Mouse (Mus musculus) embryonic facial prominence, embryonic 14.5 days (tissue): ENCODE data around the gene Olfr1414. TPM values are rescaled to one million over a fixed set of nuclear protein-coding genes. Genes with fewer than 3 reads are reported as not detected.
A peak's percentile ranks its signal among the peaks of the same experiment; 100 is the strongest.

ENCODE experiments used
- microRNA-seq: library from miRNA; unstranded; fragments of <30 nt; microRNA quantifications from one replicate; pipeline ENCODE4, GENCODE M21; 2016; ENCODE audit warnings: borderline number of aligned reads
- polyA plus RNA-seq: library from polyadenylated mRNA; unstranded; fragments of >200 nt; fragmentation: Nextera tagmentation; extraction: Ambion mirVana; gene quantifications from 2 replicates; pipeline ENCODE4 v1.2.1, GENCODE M21; 2014

Gene Olfr1414
- polyA plus RNA-seq, 1 experiment from 2014 or later: 0.11 TPM

Small RNA genes within 50 kb of the gene (microRNA-seq; reads per million reads assigned to microRNA genes)
- gene Mir6900: 1.8 reads per million, percentile 5 among the genes with 10 or more reads in this experiment

Other genes with a start within 250 kb of the Olfr1414 start
- gene Ndufa10, start 44.8 kb downstream of the Olfr1414 start, polyA plus RNA-seq: 256 and 284 TPM in 2 replicates
- gene Olfr1416, start 33.5 kb downstream of the Olfr1414 start, polyA plus RNA-seq: 0.03 TPM in 1 of 2 replicates, not detected in the other
- not detected in 2 replicates for gene Olfr1415, start 22.6 kb downstream of the Olfr1414 start, polyA plus RNA-seq
- gene Olfr1413, start 52.7 kb upstream of the Olfr1414 start, polyA plus RNA-seq: not detected in 2 replicates
- gene Olfr1412, start 67.1 kb upstream of the Olfr1414 start, polyA plus RNA-seq: not detected in 2 replicates
- not detected in 2 replicates for gene Olfr1411, start 75.8 kb upstream of the Olfr1414 start, polyA plus RNA-seq
- not detected in 2 replicates for gene Olfr1410, start 87.1 kb upstream of the Olfr1414 start, polyA plus RNA-seq
- gene Olfr12, start 99.1 kb upstream of the Olfr1414 start, polyA plus RNA-seq: 0.07 TPM in 1 of 2 replicates, not detected in the other
- gene Cops9, start 123.3 kb upstream of the Olfr1414 start, polyA plus RNA-seq: 425 and 478 TPM in 2 replicates
- gene Otos, start 130.2 kb upstream of the Olfr1414 start, polyA plus RNA-seq: 0.12 and 0.51 TPM in 2 replicates